Comparison of ENCODE assay signal across 12 mouse cellular contexts in the genomic region with DNA sequence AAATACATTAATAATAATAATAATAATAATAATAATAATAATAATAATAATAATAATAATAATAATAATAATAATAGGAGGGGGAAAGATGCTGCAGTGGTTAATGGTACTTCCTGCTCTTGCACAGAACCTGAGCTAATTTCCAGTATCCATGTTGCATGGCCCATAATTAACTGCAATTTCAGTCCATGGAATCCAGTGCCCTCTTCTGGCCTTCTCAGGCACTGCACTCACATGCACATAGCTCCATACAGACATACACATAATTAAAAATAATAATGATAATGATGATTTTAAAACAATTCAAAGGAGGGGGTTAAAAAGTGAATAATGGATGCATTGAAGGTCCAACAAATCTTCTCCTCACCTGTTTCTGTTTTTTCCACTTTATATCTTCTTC. TPM values are rescaled to one million over a fixed set of nuclear protein-coding genes. Genes with fewer than 3 reads are reported as not detected.
DNase-seq lines count a peak whose midpoint lies in the region; ATAC-seq and TF ChIP-seq lines count a peak whose summit lies in the region.
"Had no signal": no experiment of that assay in that cellular context is flagged by ENCODE, and none has a peak within 500 bp of the region (broad histone marks: within the 10 kb centered on the region; RNA-seq: fewer than 3 reads in every experiment).

No protein-coding gene starts in this region.

- no peak overlapping the region for H3K9ac ChIP-seq in lung, embryonic 14.5 days
- no peak overlapping the region for H3K9ac ChIP-seq in liver, embryonic 13.5 days
- H3K9ac ChIP-seq: forebrain, embryonic 13.5 days had no signal

- no peaks in the 10 kb centered on the region for H3K4me1 ChIP-seq in lung, embryonic 14.5 days (ENCODE audit: insufficient read depth)
- H3K4me1 ChIP-seq in G1E (ENCODE audit: insufficient read depth, low read depth, low read length): peaks cover 5% of the 10 kb centered on the region
- H3K4me1 ChIP-seq in liver, embryonic 13.5 days (replicated peaks): peaks cover 5% of the 10 kb centered on the region; the same call in 1 of the 2 replicates

- no peaks in the 10 kb centered on the region for H3K9me3 ChIP-seq in lung, embryonic 14.5 days (ENCODE audit: low read depth, low read length)
- no peaks in the 10 kb centered on the region for H3K9me3 ChIP-seq in G1E (replicated peaks)
- no peaks in the 10 kb centered on the region for H3K9me3 ChIP-seq in liver, embryonic 13.5 days (replicated peaks)
- H3K9me3 ChIP-seq: forebrain, embryonic 13.5 days had no signal

- H3K4me2 ChIP-seq in lung, embryonic 14.5 days: no peak overlapping the region
- H3K4me2 ChIP-seq in liver, embryonic 13.5 days: no peak overlapping the region
- H3K4me2 ChIP-seq: forebrain, embryonic 13.5 days had no signal

- H3K27ac ChIP-seq in gastrocnemius, adult 2 months: no peak overlapping the region
- no peak overlapping the region for H3K27ac ChIP-seq in lung, embryonic 14.5 days (ENCODE audit: low read depth)
- no peak overlapping the region for H3K27ac ChIP-seq in liver, embryonic 13.5 days
- H3K27ac ChIP-seq: forebrain, embryonic 13.5 days had no signal

- H3K36me3 ChIP-seq in lung, embryonic 14.5 days (ENCODE audit: insufficient read depth): no peaks in the 10 kb centered on the region
- no peaks in the 10 kb centered on the region for H3K36me3 ChIP-seq in G1E (replicated peaks)
- 0 out of 2 replicates have a peak, but pooled peaks cover 4% of the 10 kb centered on the region for H3K36me3 ChIP-seq in liver, embryonic 13.5 days

- peak; percentile 30 for TF ChIP-seq CTCF in gastrocnemius, adult 2 months (IDR thresholded peaks at IDR 0.05)
- TF ChIP-seq CTCF in lung, embryonic 14.5 days (IDR thresholded peaks at IDR 0.05; ENCODE audit: low read depth): peak; percentile 58
- TF ChIP-seq CTCF in G1E (IDR thresholded peaks at IDR 0.05; ENCODE audit: low read depth, low read length): 0 out of 2 replicates have a peak, but pooled peaks have one; percentile 8

- H3K27me3 ChIP-seq in lung, embryonic 14.5 days (ENCODE audit: insufficient read depth, low read length): no peaks in the 10 kb centered on the region
- H3K27me3 ChIP-seq in G1E (ENCODE audit: insufficient read depth, low read length): peaks cover 46% of the 10 kb centered on the region
- H3K27me3 ChIP-seq in liver, embryonic 13.5 days: peaks cover 19% of the 10 kb centered on the region; the same call in 1 of the 2 replicates
- H3K27me3 ChIP-seq: forebrain, embryonic 13.5 days had no signal

- ATAC-seq in lung, embryonic 14.5 days (ENCODE audit: insufficient read depth): no peak
- no peak for ATAC-seq in G1E (ENCODE audit: extremely low read depth, insufficient number of reproducible peaks, low FRiP score, poor library complexity, severe bottlenecking)
- no peak for ATAC-seq in liver, embryonic 13.5 days (ENCODE audit: low read depth)
- ATAC-seq: forebrain, embryonic 13.5 days had no signal

- no peak overlapping the region for H3K4me3 ChIP-seq in gastrocnemius, adult 2 months
- no peak overlapping the region for H3K4me3 ChIP-seq in lung, embryonic 14.5 days (ENCODE audit: low read depth, low read length)
- no peak overlapping the region for H3K4me3 ChIP-seq in G1E (ENCODE audit: low read depth, low read length)
- H3K4me3 ChIP-seq in liver, embryonic 13.5 days (replicated peaks): no peak overlapping the region
- H3K4me3 ChIP-seq: forebrain, embryonic 13.5 days; megakaryocyte, embryonic 14.5 days had no signal

- no peak for DNase-seq in gastrocnemius, adult 2 months
- DNase-seq in gastrocnemius, postnatal 10 days: no peak
- DNase-seq in lung, embryonic 14.5 days: peak; percentile 44
- no peak for DNase-seq in lung, adult 18-20 months
- no peak for DNase-seq in G1E (ENCODE audit: low spot score)
- DNase-seq in liver, embryonic 13.5 days: peak; percentile 22
- DNase-seq in urinary bladder, adult 18-20 months (ENCODE audit: low spot score in 2 of 2): no peak
- DNase-seq in spleen, postnatal 14 days (ENCODE audit: low spot score in 2 of 2): no peak
- DNase-seq: cerebellum, adult 2 months; heart, postnatal 36 days had no signal

- intact Hi-C loops in gastrocnemius, adult 2 months (cut with DNase I): no loop called here

RNA-seq across cellular contexts. Expression of a gene that starts 45.6 kb away (rescaled TPM):
- total RNA-seq in gastrocnemius, adult 2 months (2021): not detected
- under 1 TPM in 1 of 2 experiments, not detected in 1; 0.05 TPM for total RNA-seq in gastrocnemius, postnatal 10 days (2021)
- polyA plus RNA-seq in lung, embryonic 14.5 days (2014; fragmentation: Nextera tagmentation; extraction: Ambion mirVana): 0.61 and 0.64 TPM in 2 replicates
- not detected in 2 replicates for total RNA-seq in G1E (2014; fragmentation: Nextera tagmentation)
- total RNA-seq in G1E (2017): 0.05 TPM in 1 of 2 replicates, not detected in the other
- polyA plus RNA-seq in G1E (2012): not detected in 2 replicates
- 0.86 and 0.89 TPM in 2 replicates for polyA plus RNA-seq in liver, embryonic 13.5 days (2015; fragmentation: Nextera tagmentation; extraction: Ambion mirVana)
- total RNA-seq: heart, postnatal 36 days had no signal

Comparison
In these comparisons a context has a peak if more than half of its experiments do, and no peak if none do; other contexts are left out.
1. DNase-seq: peak in lung, embryonic 14.5 days (single experiment) and liver, embryonic 13.5 days (single experiment); none in gastrocnemius, adult 2 months (single experiment), gastrocnemius, postnatal 10 days (single experiment), lung, adult 18-20 months (0 of 2), G1E (single experiment), urinary bladder, adult 18-20 months (0 of 2) and spleen, postnatal 14 days (0 of 2).
2. CTCF ChIP-seq: peak in every context shown above with its lines; median percentile 58 in lung, embryonic 14.5 days; 30 in gastrocnemius, adult 2 months; 8 in G1E.